22 mouse cellular contexts compared by ENCODE assay signal in the genomic region with DNA sequence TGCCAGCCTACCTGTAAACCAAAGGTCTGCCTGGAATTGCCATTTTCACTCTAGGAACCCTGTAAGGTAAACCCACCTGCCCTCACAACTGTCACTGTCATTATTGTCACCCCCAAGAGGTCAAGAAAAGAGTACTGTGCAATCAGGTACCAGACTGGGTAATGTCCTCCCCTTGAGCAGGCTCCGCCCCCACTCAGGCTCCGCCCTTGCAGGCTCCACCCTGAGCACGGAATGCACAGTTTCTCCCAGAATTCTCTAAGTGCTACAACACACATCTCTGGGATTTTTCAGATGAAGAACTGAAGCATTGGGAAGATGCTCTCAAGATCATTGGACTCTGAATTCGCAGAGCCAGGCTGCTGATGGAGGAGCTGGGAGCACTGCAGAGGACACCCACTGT.
DNase-seq lines count a peak whose midpoint lies in the region; ATAC-seq lines count a peak whose summit lies in the region.
"Had no signal": no experiment of that assay in that cellular context is flagged by ENCODE, and none has a peak within 500 bp of the region (broad histone marks: within the 10 kb centered on the region; RNA-seq: fewer than 3 reads in every experiment).

No protein-coding gene starts in this region.

- peak overlapping the region; percentile 17; the same call in 1 of the 2 replicates for H3K27ac ChIP-seq in heart, embryonic 10.5 days
- H3K27ac ChIP-seq in heart, embryonic 12.5 days (ENCODE audit: poor library complexity, severe bottlenecking) = no peak overlapping the region
- H3K27ac ChIP-seq in neural tube, embryonic 15.5 days (replicated peaks) = no peak overlapping the region
- H3K27ac ChIP-seq: embryonic facial prominence, embryonic 13.5 days; embryonic facial prominence, embryonic 15.5 days; forebrain, embryonic 10.5 days; forebrain, embryonic 12.5 days had no signal

- no peak overlapping the region for H3K4me3 ChIP-seq in heart, embryonic 10.5 days
- no peak overlapping the region for H3K4me3 ChIP-seq in heart, embryonic 12.5 days
- no peak overlapping the region for H3K4me3 ChIP-seq in neural tube, embryonic 15.5 days (replicated peaks)
- H3K4me3 ChIP-seq: embryonic facial prominence, embryonic 13.5 days; embryonic facial prominence, embryonic 15.5 days; erythroblast, embryonic 14.5 days; forebrain, embryonic 10.5 days; forebrain, embryonic 12.5 days had no signal

- no peaks in the 10 kb centered on the region for H3K36me3 ChIP-seq in heart, embryonic 10.5 days
- H3K36me3 ChIP-seq in heart, embryonic 12.5 days = no peaks in the 10 kb centered on the region
- H3K36me3 ChIP-seq in neural tube, embryonic 15.5 days = no peaks in the 10 kb centered on the region
- H3K36me3 ChIP-seq: embryonic facial prominence, embryonic 13.5 days; embryonic facial prominence, embryonic 15.5 days; forebrain, embryonic 10.5 days; forebrain, embryonic 12.5 days had no signal

- H3K9me3 ChIP-seq in heart, embryonic 10.5 days = no peaks in the 10 kb centered on the region
- no peaks in the 10 kb centered on the region for H3K9me3 ChIP-seq in heart, embryonic 12.5 days (replicated peaks)
- H3K9me3 ChIP-seq in neural tube, embryonic 15.5 days (replicated peaks) = no peaks in the 10 kb centered on the region
- H3K9me3 ChIP-seq: embryonic facial prominence, embryonic 13.5 days; embryonic facial prominence, embryonic 15.5 days; forebrain, embryonic 10.5 days; forebrain, embryonic 12.5 days had no signal

- peak; percentile 66 for DNase-seq in heart, embryonic 10.5 days (ENCODE audit: low spot score)
- DNase-seq in neural tube, embryonic 10.5 days (ENCODE audit: extremely low spot score, low spot score) = peak; percentile 10
- DNase-seq in T-cell, adult 2 months (ENCODE audit: low spot score) = no peak
- DNase-seq: adrenal gland, adult 2 months; adrenal gland, postnatal 10 days; adrenal gland, postnatal 25 days; cerebellum, adult 11 months; cerebellum, adult 18-20 months; cerebellum, adult 8-10 months; cerebellum, adult 9-11 months; cerebellum, postnatal 14 days; cerebellum, postnatal 36 days; embryo, embryonic 11 days had no signal

- no peaks in the 10 kb centered on the region for H3K27me3 ChIP-seq in heart, embryonic 10.5 days (ENCODE audit: insufficient read depth, poor library complexity, severe bottlenecking)
- H3K27me3 ChIP-seq in heart, embryonic 12.5 days (replicated peaks) = no peaks in the 10 kb centered on the region
- no peaks in the 10 kb centered on the region for H3K27me3 ChIP-seq in neural tube, embryonic 15.5 days (replicated peaks)
- H3K27me3 ChIP-seq: embryonic facial prominence, embryonic 13.5 days; embryonic facial prominence, embryonic 15.5 days; forebrain, embryonic 12.5 days had no signal

- peaks cover 53% of the 10 kb centered on the region for H3K4me1 ChIP-seq in heart, embryonic 10.5 days
- peaks cover 29% of the 10 kb centered on the region for H3K4me1 ChIP-seq in heart, embryonic 12.5 days (replicated peaks)
- H3K4me1 ChIP-seq in neural tube, embryonic 15.5 days = peaks cover 8% of the 10 kb centered on the region; the same call in 1 of the 2 replicates
- H3K4me1 ChIP-seq: forebrain, embryonic 12.5 days had no signal

- ATAC-seq in heart, embryonic 12.5 days (ENCODE audit: insufficient number of reproducible peaks, low FRiP score) = no peak
- ATAC-seq in neural tube, embryonic 15.5 days (ENCODE audit: low FRiP score) = no peak
- ATAC-seq: forebrain, embryonic 14.5 days; forebrain, embryonic 16.5 days had no signal

- no peak overlapping the region for H3K9ac ChIP-seq in heart, embryonic 12.5 days
- H3K9ac ChIP-seq in neural tube, embryonic 15.5 days (replicated peaks) = no peak overlapping the region
- H3K9ac ChIP-seq: embryonic facial prominence, embryonic 13.5 days; embryonic facial prominence, embryonic 15.5 days; forebrain, embryonic 12.5 days had no signal

- H3K4me2 ChIP-seq in heart, embryonic 12.5 days = no peak overlapping the region
- H3K4me2 ChIP-seq in neural tube, embryonic 15.5 days = no peak overlapping the region
- H3K4me2 ChIP-seq: embryonic facial prominence, embryonic 13.5 days; embryonic facial prominence, embryonic 15.5 days; forebrain, embryonic 12.5 days had no signal

- WGBS in heart, embryonic 10.5 days = 71% methylated on average over 4 of the region's 4 CpGs
- 82% methylated on average over 4 of the region's 4 CpGs for WGBS in heart, embryonic 12.5 days
- 87% methylated on average over 4 of the region's 4 CpGs for WGBS in neural tube, embryonic 15.5 days
